Mouse (Mus musculus) ES-E14 (cell line): ENCODE results near the gene Cdc42bpb. TPM values are rescaled to one million over a fixed set of nuclear protein-coding genes. Genes with fewer than 3 reads are reported as not detected.
A peak's percentile ranks its signal among the peaks of the same experiment; 100 is the strongest.

Experiments used
- DNase-seq: peaks from one replicate; pipeline ENCODE4 v3.0.0-alpha.2; 2013; ENCODE audit warnings: low read depth, low spot score
- H3K27ac ChIP-seq: 2 replicates; pipeline ENCODE4 v1.5.1; 2012; ENCODE audit warnings: low read depth, mild to moderate bottlenecking, low read length, moderate library complexity, mixed read lengths; ENCODE audit not compliant: poor library complexity, insufficient read depth, severe bottlenecking
- H3K36me3 ChIP-seq: 2 replicates; pipeline ENCODE4 v1.6.1; 2012; ENCODE audit warnings: mild to moderate bottlenecking, low read length, moderate library complexity, mixed read lengths; ENCODE audit not compliant: control insufficient read depth, poor library complexity, insufficient read depth, severe bottlenecking
- H3K4me1 ChIP-seq, 2 experiments: fragments of 150-350 bp in 1 of 2; sonication (generic) in 1 of 2; 2 replicates each; pipeline ENCODE4 v1.6.1; 2012; ENCODE audit warnings: low read length in 2 of 2, mild to moderate bottlenecking in 1 of 2, mixed read lengths in 1 of 2; ENCODE audit not compliant: control insufficient read depth in 2 of 2, insufficient read depth in 2 of 2, poor library complexity in 1 of 2
- H3K4me3 ChIP-seq, 2 experiments: fragments of 150-350 bp in 1 of 2; sonication (generic) in 1 of 2; 2 replicates each; pipeline ENCODE4 v1.5.1; 2012; ENCODE audit warnings: low read length in 2 of 2, low read depth in 1 of 2, mild to moderate bottlenecking in 1 of 2, mixed read lengths in 1 of 2; ENCODE audit not compliant: insufficient read depth in 1 of 2, poor library complexity in 1 of 2, severe bottlenecking in 1 of 2
- H3K9ac ChIP-seq: 2 replicates; pipeline ENCODE4 v1.6.1; 2012; ENCODE audit warnings: low read depth, mild to moderate bottlenecking, low read length, mixed read lengths; ENCODE audit not compliant: poor library complexity, insufficient read depth, severe bottlenecking
- H3K9me3 ChIP-seq: fragments of 150-350 bp; sonication (generic); 2 replicates; pipeline ENCODE4 v1.6.1; 2012; ENCODE audit warnings: low read depth, mild to moderate bottlenecking, low read length; ENCODE audit not compliant: control insufficient read depth, insufficient read depth
- CHD2 ChIP-seq: IDR thresholded peaks from 2 replicates; pipeline ENCODE4 v1.6.1; 2014; ENCODE audit warnings: mild to moderate bottlenecking, low read depth, low read length, inconsistent platforms
- HCFC1 ChIP-seq: IDR thresholded peaks from 2 replicates; pipeline ENCODE4 v1.6.1; 2012; ENCODE audit warnings: low read length, inconsistent platforms, borderline replicate concordance; ENCODE audit not compliant: insufficient read depth
- MAFK ChIP-seq: IDR thresholded peaks from 2 replicates; pipeline ENCODE4 v1.6.1; 2014; ENCODE audit warnings: mild to moderate bottlenecking, low read depth, low read length, inconsistent platforms; ENCODE audit not compliant: insufficient read depth
- ZC3H11A ChIP-seq: IDR thresholded peaks from 2 replicates; pipeline ENCODE4 v1.6.1; 2012; ENCODE audit warnings: low read depth, mild to moderate bottlenecking, inconsistent platforms, low read length, borderline replicate concordance
- ZNF384 ChIP-seq: IDR thresholded peaks from 2 replicates; pipeline ENCODE4 v1.6.1; 2012; ENCODE audit warnings: low read depth, low read length, inconsistent platforms
- in situ Hi-C, 2 experiments: fragments of 600-800 bp; cut with MboI; formaldehyde crosslinking; loops; one replicate each; pipeline ENCODE4 v1.15.1; 2025; ENCODE audit warnings: low sequenced_read_pairs in 2 of 2, inconsistent platforms in 1 of 2; ENCODE audit not compliant: unreplicated experiment in 2 of 2
- total RNA-seq: library from RNA; depleted of rRNA; stranded (reverse); fragments of 300-350 nt; gene quantifications from 2 replicates; pipeline ENCODE4 v1.2.3, GENCODE M21; 2012; rRNA removed

Cdc42bpb gene
- total RNA-seq, result 63.7 and 78.2 TPM in 2 replicates

DNA sequence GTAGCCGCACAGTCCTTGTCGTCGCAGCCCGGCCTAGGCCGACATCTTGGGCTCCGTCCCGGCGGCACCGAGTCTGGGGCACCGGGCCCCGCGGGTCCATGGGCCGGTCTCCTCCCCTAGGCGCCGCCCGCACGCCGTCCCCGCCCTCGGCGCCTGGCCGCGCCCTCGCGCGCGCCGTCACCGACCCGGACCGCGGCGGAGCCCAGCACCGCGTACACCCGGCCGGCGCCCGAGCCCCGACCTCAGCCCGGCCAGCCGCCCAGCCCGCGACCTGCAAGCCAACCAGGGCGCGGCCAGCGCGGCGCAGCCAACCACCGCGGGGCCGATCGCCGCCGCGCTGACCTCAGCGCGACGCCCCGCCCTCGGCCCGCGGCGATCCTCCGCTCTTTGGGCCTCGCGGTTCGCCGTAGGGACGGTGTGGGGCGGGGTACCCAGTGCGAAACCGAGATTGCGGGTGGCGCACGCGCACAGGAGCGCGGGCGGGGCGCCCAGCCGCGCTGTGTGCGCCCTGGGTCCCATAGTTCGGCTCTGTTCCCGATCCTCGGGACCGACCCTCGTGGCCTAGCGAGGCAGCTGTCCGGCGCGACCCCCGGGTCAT, at the start of gene Cdc42bpb:
Gene Cdc42bpb (minus strand): TSS at position 343 of the 598 bp plus-strand sequence.
- Histone ChIP-seq H3K27ac (peak within 1 kb of the TSS; percentile 82), H3K4me3 (peak within 1 kb of the TSS; percentile 82 to 98), H3K4me1 (peaks cover 5 to 6% of the 10 kb centered on the region in 2 experiments), H3K36me3 (no peaks in the 10 kb centered on the region), H3K9ac (peak within 1 kb of the TSS; percentile 97), H3K9me3 (no peaks in the 10 kb centered on the region)
- peak; percentile 71 for DNase-seq
- in situ Hi-C loops, result no loop called here
- TF ChIP-seq MAFK (no peak), HCFC1 (peak; percentile 76), CHD2 (no peak), ZNF384 (no peak), ZC3H11A (no peak)

DNA sequence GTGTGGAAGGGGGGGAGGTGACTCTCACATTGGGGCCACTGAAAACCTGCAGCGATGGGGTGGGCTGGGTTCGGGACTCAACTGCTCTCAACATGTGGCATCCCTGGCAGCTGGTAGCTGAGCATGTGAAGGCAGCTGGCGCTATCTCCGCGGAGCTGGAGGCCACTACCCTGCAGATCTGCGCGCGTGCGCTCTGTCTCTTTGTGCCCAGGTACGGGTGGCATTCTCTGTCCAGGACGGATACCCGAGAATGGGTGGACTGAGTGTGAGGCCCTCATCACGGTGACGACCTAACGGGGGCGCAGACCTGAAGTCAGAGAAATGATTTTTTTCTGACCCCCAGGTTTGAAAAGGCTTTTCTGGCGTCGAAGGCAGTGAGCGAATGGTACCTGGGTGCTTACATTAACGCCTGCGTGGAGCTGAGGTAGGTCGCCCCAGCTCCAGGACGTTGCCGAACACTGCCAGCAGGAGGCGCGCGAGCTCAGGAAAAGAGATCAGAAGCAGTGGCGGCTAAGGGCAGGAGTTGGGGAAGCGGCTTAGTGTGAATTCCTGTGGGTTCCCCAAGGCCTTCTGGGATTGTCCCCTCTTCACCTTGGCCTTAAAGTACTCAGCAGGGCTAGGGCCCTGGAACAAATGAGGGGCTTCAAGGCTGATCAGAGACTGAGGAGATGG, 48.4 kb upstream of the Cdc42bpb start:
- Histone ChIP-seq H3K4me3 (no peak overlapping the region), H3K9ac (no peak overlapping the region), H3K4me1 (peaks cover 0 to 14% of the 10 kb centered on the region in 2 experiments; a peak in 1 of 4 replicates), H3K27ac (no peak overlapping the region), H3K9me3 (no peaks in the 10 kb centered on the region), H3K36me3 (no peaks in the 10 kb centered on the region)
- TF ChIP-seq ZC3H11A (peak; percentile 82), CHD2 (no peak)
- in situ Hi-C loops, result no loop called here
- peak; percentile 81 for DNase-seq

DNA sequence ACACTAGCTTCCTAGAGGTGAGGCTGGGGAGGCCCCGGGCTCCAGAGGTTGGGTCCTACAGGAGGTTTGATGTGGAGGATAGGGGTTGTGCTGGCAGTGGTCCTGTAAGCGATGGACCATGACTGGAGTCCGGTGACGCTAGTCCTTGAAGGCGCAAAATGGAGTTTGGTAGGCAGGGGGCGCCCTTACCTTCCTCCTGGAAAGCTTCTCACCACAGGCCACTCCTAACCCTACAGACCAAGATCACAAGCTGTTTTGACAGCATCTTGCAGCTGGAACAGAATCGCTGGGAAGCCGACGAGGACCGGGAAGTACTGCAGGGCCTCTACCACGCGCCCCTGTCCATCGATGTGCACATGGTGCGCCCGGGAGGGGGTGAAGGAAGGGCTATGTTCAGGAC, 47.7 kb upstream of the Cdc42bpb start:
- in situ Hi-C loops, result no loop called here
- no peak for TF ChIP-seq CHD2
- TF ChIP-seq ZC3H11A, result peak; percentile 56; the same call in 1 of the 2 replicates
- Histone ChIP-seq H3K27ac (no peak overlapping the region), H3K36me3 (no peaks in the 10 kb centered on the region), H3K9me3 (no peaks in the 10 kb centered on the region), H3K9ac (no peak overlapping the region), H3K4me1 (peaks cover 0 to 10% of the 10 kb centered on the region in 2 experiments; a peak in 1 of 4 replicates), H3K4me3 (no peak overlapping the region)
- no peak for DNase-seq

DNA sequence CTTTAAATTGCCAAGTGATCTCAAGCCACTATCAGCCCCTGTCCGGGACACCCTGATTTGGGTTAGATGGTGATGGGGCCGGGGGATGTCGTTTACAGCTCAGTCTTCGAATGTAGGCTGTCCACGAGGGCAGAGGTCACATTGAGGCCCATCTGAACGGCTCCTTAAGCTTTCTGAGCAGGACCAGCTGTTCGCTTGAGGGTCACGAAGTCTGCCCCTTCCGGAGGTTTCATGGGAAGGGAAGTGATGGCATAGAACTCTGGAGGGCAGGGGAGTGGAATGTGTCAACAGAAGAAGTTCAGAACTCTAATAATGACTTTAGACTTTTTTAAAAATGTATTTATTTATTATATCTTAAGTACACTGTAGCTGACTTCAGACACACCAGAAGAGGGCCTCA, 47.0 kb upstream of the Cdc42bpb start:
- Histone ChIP-seq H3K36me3 (no peaks in the 10 kb centered on the region), H3K27ac (no peak overlapping the region), H3K4me1 (peaks cover 0 to 5% of the 10 kb centered on the region in 2 experiments; a peak in 1 of 4 replicates), H3K4me3 (no peak overlapping the region), H3K9ac (no peak overlapping the region), H3K9me3 (no peaks in the 10 kb centered on the region)
- TF ChIP-seq MAFK (no peak), HCFC1 (no peak), ZC3H11A (no peak)
- DNase-seq, result no peak
- in situ Hi-C loops, result no loop called here

DNA sequence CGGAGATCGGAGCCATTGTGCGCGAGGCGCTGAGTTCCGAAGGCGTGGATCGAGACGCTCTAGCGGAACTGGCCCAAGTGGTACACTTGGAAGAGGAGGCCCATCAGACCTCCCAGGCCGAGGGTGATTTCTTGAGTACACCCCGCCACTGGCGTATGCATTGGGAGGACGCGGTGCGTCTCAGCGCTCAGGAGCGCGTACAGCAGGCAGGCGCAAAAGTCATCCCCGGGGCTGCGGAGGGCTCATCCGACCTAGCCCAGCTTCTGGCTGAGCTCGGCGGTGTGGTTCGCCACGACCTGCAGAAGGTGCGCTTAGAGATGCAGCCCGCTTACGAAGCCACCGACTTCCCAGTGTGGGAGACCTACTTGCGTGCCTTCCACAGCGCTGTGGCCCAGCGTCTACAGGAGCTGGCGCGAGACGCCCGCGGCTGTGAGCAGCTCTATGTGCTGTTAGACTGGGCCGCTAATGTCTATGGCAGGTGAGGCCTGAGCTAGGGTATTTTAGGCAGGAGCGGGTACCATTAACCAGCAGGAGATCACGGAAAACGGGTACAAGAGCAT, 46.1 kb upstream of the Cdc42bpb start:
- H3K36me3 ChIP-seq, result no peaks in the 10 kb centered on the region
- in situ Hi-C loops, result no loop called here
- peak overlapping the region; percentile 31 to 44; a peak in 3 of 4 replicates for H3K4me3 ChIP-seq
- no peak for DNase-seq
- no peaks in the 10 kb centered on the region for H3K9me3 ChIP-seq
- peaks cover 0 to 3% of the 10 kb centered on the region in 2 experiments; a peak in 1 of 4 replicates for H3K4me1 ChIP-seq
- H3K27ac ChIP-seq, result no peak overlapping the region
- peak overlapping the region; percentile 15; the same call in 1 of the 2 replicates for H3K9ac ChIP-seq
- no peak for TF ChIP-seq CHD2
- no peak for TF ChIP-seq ZC3H11A
- no peak for TF ChIP-seq HCFC1
- no peak for TF ChIP-seq MAFK
- TF ChIP-seq ZNF384, result no peak
